Mouse (Mus musculus) left cerebral cortex, adult 8-10 months (tissue): ENCODE results near the gene Mbnl1. TPM values are rescaled to one million over a fixed set of nuclear protein-coding genes. Genes with fewer than 3 reads are reported as not detected.
"Not testable (repeated sequence)": the region's sequence is repeated elsewhere in the genome, so short reads cannot be mapped to it uniquely, and the experiment has no call there.

ENCODE experiments used
- DNase-seq, 2 experiments: peaks; one replicate each; pipeline ENCODE4 v3.0.0; 2022; ENCODE audit warnings: low spot score in 2 of 2
- total RNA-seq, 4 experiments: library from RNA; stranded (reverse); gene quantifications; 2 replicates each; pipeline ENCODE4 v1.2.4; 2022

Mbnl1 gene
- total RNA-seq, 4 experiments from 2014 or later, result 155 to 163 (median 160) TPM

GRCm38 (mm10) chr3:60489509-60489908, 16.9 kb downstream of the Mbnl1 start:
- DNase-seq, result no peak

- DNase-seq, result not testable (repeated sequence)
These were observed 22.3 kb downstream of the Mbnl1 start for GRCm38 (mm10) chr3:60494774-60495535.

GRCm38 (mm10) chr3:60496197-60496596, 23.6 kb downstream of the Mbnl1 start:
- DNase-seq, result no peak

GRCm38 (mm10) chr3:60498151-60498550, 25.5 kb downstream of the Mbnl1 start:
- DNase-seq, result no peak

DNA sequence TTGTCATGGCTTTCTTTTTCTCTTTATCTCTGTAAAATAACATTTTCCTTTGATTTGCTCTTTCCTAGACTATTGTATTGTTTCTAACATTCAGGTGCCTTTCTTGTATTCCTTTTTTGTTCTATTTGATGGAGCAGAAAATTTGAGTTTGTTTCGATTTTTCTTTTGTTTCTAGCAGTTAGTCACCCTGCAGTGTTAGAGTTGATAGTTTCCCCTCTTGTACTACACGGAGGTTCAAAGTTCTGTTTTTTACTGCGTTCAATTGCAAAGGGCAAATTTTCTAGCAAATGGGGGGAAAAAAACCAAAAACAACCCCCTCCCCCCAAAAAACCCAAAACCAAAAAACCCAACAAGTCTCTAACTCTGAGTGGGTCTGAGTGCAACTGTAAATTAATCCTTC, 26.0 kb downstream of the Mbnl1 start:
- no peak for DNase-seq

DNA sequence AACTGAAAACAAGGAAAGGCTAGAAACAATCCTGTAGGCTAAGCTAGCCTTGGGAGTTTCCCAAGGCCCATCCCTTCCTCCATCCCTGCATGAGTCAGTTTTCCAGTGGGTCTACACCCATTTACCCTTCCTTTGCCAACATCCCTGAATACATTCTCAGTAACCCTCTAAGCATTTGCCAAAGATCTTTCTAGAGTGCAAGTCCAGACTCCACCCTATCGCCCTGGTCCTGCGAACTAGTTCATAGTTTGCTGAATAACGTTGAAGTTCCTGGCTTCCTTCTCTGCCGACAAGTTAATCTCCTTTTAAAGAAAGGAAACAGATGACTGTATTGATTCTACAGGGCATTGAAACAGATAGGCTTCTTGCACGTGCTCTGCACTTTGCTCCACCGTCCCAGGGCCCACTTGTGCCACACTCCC, 26.5 kb downstream of the Mbnl1 start:
- no peak for DNase-seq

DNA sequence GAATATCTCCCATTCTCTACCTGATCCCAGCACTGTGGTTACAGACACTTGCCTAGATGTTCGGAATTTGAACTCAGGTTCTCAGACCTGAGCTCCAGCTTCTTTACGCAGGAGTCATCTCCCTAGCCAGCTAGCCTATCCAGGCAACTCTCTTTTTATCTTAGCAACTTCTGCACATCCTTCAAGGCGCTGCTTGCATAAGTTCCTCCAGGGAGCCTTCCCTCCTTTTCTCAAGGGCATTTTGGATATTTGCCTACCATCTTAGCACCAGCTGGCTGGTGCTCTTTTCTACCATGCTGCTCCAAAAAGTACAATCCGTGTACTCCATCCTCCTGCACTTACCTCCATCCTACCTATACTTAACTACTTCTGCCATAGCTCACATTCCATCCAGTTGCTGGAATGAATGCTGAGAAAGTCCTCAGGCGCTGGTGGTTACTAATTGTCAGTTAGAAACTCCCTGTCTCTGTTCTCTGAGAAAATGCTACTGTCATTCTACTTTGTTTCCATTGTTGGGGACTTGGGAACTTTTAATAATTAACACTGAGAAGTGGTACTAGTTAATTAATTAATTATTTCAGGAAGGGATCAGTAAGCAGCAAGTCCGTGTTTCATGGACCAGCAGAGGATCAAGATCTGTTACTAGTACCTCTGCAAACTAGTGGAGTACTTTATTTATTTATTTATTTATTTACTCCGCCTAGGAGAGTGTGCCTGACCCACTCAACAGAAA, 27.3 kb downstream of the Mbnl1 start:
- DNase-seq, result no peak

DNA sequence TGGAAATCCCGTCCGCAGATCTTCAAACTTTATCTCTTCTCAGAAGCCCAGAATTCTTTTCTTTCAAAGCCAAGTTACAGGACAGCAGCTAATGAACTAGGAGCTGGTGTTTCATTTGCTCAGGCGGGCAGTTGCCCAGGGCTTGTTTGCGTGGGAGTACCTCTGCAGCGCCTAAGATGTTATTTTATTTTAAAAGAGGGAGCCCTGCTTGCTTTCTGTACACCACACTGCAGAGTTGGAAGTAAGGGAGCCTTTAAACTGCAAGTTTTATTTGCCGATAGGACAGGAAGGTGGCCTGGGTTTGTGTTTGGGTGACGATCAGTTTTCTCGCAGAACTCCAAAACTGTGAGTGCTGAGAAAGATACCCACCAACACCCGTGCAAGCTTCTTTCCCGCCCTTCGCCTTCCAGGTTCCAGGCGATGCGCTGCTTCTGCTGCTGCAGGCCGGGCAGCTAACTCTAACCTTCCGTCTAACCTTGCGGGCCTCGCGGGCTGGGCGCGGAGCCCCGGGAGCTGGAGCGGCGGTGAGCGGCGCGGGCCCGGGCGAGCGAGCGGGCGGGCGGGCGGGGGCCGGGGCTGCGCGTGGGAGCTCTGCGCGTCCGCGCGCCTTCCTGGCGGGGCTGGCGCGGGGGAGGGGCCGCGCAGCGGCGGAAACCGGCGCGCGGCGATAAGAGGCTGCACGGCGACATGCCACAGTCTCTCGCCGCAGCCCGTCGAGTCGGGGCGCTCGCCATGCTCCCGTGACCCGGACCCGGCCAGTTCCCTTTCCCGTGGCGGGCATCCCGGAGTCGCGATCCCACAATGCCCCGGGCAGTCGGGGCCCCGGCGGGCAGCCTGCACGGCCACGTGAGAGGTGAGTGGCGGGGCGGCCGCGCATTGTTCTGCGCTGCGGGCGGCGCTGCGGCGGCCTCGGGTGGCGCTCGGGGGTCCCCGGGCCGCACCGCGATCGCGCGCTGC, 28.2 kb downstream of the Mbnl1 start:
- peak; percentile 70 to 74 for DNase-seq

DNA sequence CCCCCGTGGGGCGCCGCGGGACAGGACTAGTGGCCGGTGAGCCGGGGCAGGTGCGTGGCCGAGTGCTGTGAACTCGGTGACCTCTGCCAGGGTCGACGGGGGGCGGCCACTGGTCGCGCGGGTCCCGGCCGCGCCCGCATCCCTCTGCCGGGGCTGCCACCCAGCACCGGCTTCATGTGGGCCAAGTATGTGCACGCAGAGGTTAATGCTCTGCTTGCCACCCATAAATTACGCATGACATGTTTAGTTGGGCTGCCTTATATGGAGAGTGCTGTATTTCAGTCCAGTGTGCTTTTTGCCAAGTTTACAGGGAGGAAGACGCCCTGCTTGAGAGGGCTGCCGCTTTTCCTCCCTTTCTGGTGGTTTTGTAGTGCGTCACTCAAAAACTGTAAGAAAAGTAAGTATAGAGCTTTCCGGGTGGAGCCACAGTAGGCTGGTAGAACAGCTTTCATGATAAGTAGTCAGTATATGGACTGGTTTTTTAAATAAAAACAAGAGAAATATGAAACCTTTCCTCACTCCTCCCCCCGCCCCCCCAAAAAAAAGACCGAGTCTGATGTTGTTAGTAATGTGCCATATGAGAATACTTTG, 29.0 kb downstream of the Mbnl1 start:
- peak; percentile 43 to 56 for DNase-seq

DNA sequence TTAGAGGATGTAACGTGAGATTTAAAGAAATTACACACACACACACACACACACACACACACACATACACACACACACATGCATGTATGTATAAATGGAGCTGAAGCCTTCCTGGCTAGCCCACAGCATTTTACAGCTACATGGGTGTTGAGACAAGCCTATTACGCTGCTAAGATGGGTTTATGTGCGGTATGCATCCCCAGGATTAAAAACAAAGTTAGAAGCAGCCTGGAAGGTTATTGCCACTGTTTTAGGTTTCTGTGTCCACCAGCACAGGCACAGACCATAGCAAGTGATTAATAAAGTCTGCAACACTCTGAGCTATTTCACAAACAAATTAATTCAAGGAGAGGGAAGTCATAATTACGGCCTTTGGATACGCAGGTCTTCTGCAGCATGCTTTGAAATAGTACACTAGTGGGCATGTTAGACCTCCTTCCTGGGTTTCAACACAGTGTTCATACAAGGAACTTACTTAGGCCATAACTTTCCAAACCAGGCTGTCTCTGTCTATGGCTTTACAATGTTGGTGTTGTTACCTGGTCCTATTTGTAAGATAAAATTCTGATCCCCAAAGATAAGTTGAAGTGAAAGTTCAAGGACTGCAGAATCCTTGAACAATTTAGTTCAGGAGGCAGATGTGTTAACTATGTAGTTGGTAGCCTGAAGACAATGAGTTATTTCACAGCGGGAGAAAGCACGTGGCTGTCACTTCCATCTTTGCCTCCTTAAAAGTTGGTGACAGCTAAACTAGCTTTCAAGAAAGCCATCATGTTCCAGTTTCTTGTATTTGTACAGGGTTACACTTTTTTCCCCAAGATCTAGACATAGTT, 29.7 kb downstream of the Mbnl1 start:
- no peak for DNase-seq

DNA sequence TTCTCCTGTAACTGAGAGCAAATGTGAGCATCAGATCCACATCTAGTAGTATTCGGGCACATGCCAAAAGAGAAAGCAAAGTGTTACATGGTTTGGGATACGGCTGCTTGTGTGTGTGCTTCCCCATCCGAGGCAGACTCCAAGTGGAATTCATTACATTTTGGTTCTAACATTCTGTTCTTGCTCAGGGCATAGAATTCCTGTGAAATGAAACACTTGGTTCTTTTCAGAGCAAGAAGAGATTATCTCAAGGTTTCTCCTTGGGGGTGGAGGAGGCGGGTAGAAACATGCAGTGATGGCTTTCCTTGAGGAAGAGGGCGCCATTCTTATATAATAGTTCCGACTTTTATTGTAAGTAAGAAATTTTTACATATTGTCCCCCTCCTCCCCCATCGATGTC, 30.6 kb downstream of the Mbnl1 start:
- no peak for DNase-seq

- no peak for DNase-seq
These were observed 32.3 kb downstream of the Mbnl1 start for GRCm38 (mm10) chr3:60504775-60505430.

- DNase-seq, result no peak
These were observed 34.2 kb downstream of the Mbnl1 start for GRCm38 (mm10) chr3:60506821-60507220.

GRCm38 (mm10) chr3:60507496-60507895, 34.9 kb downstream of the Mbnl1 start:
- DNase-seq, result no peak

DNA sequence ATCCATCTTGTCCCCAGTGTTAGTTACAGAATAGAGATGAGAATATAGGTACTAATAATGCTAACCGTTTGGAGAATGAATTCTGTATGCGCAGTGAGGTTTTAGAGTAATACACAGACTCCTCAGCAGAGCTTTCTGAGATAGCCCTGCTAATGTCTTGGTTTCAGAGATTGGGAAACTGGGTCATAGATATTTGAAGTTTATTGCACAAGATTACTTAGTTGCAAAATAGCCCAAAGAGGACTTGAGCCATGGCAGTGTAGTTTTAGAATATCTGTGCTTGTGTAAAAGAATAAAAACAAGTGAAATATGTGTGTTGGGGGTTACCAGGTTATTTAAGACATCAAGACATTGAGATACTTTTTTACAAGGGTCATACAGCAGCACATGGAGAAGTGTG, 35.3 kb downstream of the Mbnl1 start:
- DNase-seq, result no peak

DNA sequence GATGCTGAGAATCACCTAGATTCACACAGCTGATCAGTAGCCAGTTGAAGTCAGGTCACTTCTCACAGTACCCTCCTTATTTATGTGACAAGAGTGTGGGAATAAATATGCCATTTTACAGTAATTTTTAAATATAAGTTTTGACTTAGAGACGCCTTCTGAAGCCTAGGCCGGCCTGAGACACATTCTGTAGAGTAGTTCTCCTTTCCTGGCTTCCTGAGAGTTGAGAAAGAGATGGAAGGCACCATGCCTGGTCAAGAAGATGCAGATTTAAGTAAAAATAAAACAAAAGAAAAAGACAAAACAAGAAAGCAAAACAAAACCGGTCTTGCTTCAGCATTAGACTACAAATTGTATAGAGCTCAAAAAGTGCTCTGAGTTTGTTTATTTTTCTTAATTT, 38.6 kb downstream of the Mbnl1 start:
- no peak for DNase-seq

- DNase-seq, result no peak
These were observed 40.7 kb downstream of the Mbnl1 start for GRCm38 (mm10) chr3:60513337-60513736.

DNA sequence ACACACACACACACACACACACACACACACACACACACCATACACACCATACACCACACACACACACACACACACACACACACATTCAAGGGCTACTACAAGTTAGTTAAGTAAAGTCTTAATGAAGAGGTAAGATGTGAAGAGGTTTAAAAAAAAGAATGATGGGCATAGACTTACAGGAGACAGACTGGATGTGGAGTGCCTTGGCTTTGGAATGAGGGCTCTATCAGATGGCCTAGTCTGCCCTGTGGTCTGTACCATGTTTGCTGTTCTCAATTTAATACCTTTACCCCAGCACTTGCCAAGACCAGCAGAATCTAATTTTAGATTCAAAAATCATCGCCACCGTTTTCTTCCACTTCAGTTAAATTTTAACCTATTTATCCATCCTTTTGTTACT, 41.1 kb downstream of the Mbnl1 start:
- DNase-seq, result no peak

DNA sequence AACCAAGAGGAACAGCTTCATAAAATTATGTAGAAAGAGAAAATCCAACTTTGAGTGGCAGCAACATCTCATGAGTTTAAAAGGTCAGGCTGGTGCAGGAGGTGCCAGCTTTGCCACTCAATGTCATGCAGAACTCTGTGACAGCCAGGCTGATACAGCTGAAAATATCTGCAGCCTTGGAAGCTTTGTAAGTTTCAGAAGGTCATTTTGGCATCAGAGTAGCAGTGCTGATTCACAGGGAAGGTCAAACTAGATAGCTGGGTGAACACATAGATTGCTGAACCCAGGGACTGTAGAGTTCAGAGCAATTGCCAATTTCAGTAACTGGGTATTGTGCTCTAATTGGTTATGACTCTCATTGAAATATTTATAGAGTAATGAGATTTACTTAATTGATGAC, 42.8 kb downstream of the Mbnl1 start:
- DNase-seq, result no peak
